Mouse (Mus musculus): ENCODE measurements around the gene Sh2b3. TPM values are rescaled to one million over a fixed set of nuclear protein-coding genes. Genes with fewer than 3 reads are reported as not detected.
A peak's percentile ranks its signal among the peaks of the same experiment; 100 is the strongest.

Gene Sh2b3
- polyA plus RNA-seq, 1 experiment from 2014 or later, result 24.4 TPM

GRCm38 (mm10) chr5:121858427-121858826 is 21.0 kb upstream of the Sh2b3 start:
- TF ChIP-seq CTCF (IDR thresholded peaks at IDR 0.05) (no peak), EP300 (IDR thresholded peaks at IDR 0.05) (no peak)
- H3K9ac ChIP-seq (replicated peaks; ENCODE audit: low read depth), result no peak overlapping the region
- no peaks in the 10 kb centered on the region for H3K27me3 ChIP-seq (replicated peaks; ENCODE audit: insufficient read depth, low read length)
- no peak overlapping the region for H3K4me3 ChIP-seq (ENCODE audit: low read depth, low read length)
- no peaks in the 10 kb centered on the region for H3K9me3 ChIP-seq (ENCODE audit: low read length)
- ATAC-seq, result no peak
- no peak overlapping the region for H3K27ac ChIP-seq (ENCODE audit: low read length)
- no peak overlapping the region for H3K4me2 ChIP-seq (replicated peaks; ENCODE audit: low read depth, low read length)
- WGBS, result 83% methylated on average over 12 of the region's 12 CpGs
- 0 out of 2 replicates have a peak, but pooled peaks cover 2% of the 10 kb centered on the region for H3K36me3 ChIP-seq (ENCODE audit: insufficient read depth, low read length)
- H3K4me1 ChIP-seq (ENCODE audit: insufficient read depth, low read depth, low read length), result peaks cover 2% of the 10 kb centered on the region; the same call in 1 of the 2 replicates
- no peak for DNase-seq (ENCODE audit: low spot score)

- H3K36me3 ChIP-seq (ENCODE audit: insufficient read depth, low read length), result 0 out of 2 replicates have a peak, but pooled peaks cover 13% of the 10 kb centered on the region
- H3K9me3 ChIP-seq (ENCODE audit: low read length), result no peaks in the 10 kb centered on the region
- no peak for ATAC-seq
- DNase-seq (ENCODE audit: low spot score), result no peak
- H3K9ac ChIP-seq (replicated peaks; ENCODE audit: low read depth), result no peak overlapping the region
- no peak overlapping the region for H3K4me3 ChIP-seq (ENCODE audit: low read depth, low read length)
- H3K27ac ChIP-seq (ENCODE audit: low read length), result no peak overlapping the region
- TF ChIP-seq CTCF (IDR thresholded peaks at IDR 0.05), result no peak
- no peak for TF ChIP-seq EP300 (IDR thresholded peaks at IDR 0.05)
- no peaks in the 10 kb centered on the region for H3K27me3 ChIP-seq (replicated peaks; ENCODE audit: insufficient read depth, low read length)
- peaks cover 4% of the 10 kb centered on the region; the same call in 1 of the 2 replicates for H3K4me1 ChIP-seq (ENCODE audit: insufficient read depth, low read depth, low read length)
- WGBS, result 80% methylated on average over 11 of the region's 11 CpGs
- no peak overlapping the region for H3K4me2 ChIP-seq (replicated peaks; ENCODE audit: low read depth, low read length)
These were observed 19.3 kb upstream of the Sh2b3 start for GRCm38 (mm10) chr5:121856740-121857139.

GRCm38 (mm10) chr5:121854768-121855167 is 17.3 kb upstream of the Sh2b3 start:
- Histone ChIP-seq H3K36me3 (ENCODE audit: insufficient read depth, low read length) (0 out of 2 replicates have a peak, but pooled peaks cover 13% of the 10 kb centered on the region), H3K27me3 (replicated peaks; ENCODE audit: insufficient read depth, low read length) (no peaks in the 10 kb centered on the region), H3K27ac (ENCODE audit: low read length) (no peak overlapping the region), H3K4me2 (replicated peaks; ENCODE audit: low read depth, low read length) (no peak overlapping the region), H3K9me3 (ENCODE audit: low read length) (no peaks in the 10 kb centered on the region), H3K4me3 (ENCODE audit: low read depth, low read length) (no peak overlapping the region), H3K4me1 (ENCODE audit: insufficient read depth, low read depth, low read length) (peaks cover 7% of the 10 kb centered on the region), H3K9ac (replicated peaks; ENCODE audit: low read depth) (no peak overlapping the region)
- 76% methylated on average over 10 of the region's 10 CpGs for WGBS
- no peak for ATAC-seq
- TF ChIP-seq EP300 (IDR thresholded peaks at IDR 0.05), result no peak
- TF ChIP-seq CTCF (IDR thresholded peaks at IDR 0.05), result no peak
- DNase-seq (ENCODE audit: low spot score), result no peak

GRCm38 (mm10) chr5:121853368-121854051 is 16.1 kb upstream of the Sh2b3 start:
- H3K27ac ChIP-seq (ENCODE audit: low read length), result peak overlapping the region; percentile 85
- DNase-seq (ENCODE audit: low spot score), result peak; percentile 92

GRCm38 (mm10) chr5:121849478-121850349 is 12.3 kb upstream of the Sh2b3 start:
- ATAC-seq (no peak), DNase-seq (ENCODE audit: low spot score) (no peak)
- Histone ChIP-seq H3K36me3 (ENCODE audit: insufficient read depth, low read length) (0 out of 2 replicates have a peak, but pooled peaks cover 13% of the 10 kb centered on the region), H3K9me3 (ENCODE audit: low read length) (no peaks in the 10 kb centered on the region), H3K4me3 (ENCODE audit: low read depth, low read length) (peak overlapping the region; percentile 96), H3K27ac (ENCODE audit: low read length) (peak overlapping the region; percentile 59; the same call in 1 of the 2 replicates), H3K4me2 (replicated peaks; ENCODE audit: low read depth, low read length) (peak overlapping the region; percentile 76), H3K9ac (replicated peaks; ENCODE audit: low read depth) (peak overlapping the region; percentile 84), H3K4me1 (ENCODE audit: insufficient read depth, low read depth, low read length) (peaks cover 11% of the 10 kb centered on the region), H3K27me3 (replicated peaks; ENCODE audit: insufficient read depth, low read length) (no peaks in the 10 kb centered on the region)
- 37% methylated on average over 20 of the region's 20 CpGs for WGBS
- TF ChIP-seq EP300 (IDR thresholded peaks at IDR 0.05) (no peak), CTCF (IDR thresholded peaks at IDR 0.05) (no peak)

More at GRCm38 (mm10) chr5:121853368-121854051, 16.1 kb upstream of the Sh2b3 start:
- peak; percentile 86 for ATAC-seq
- Histone ChIP-seq H3K36me3 (ENCODE audit: insufficient read depth, low read length) (0 out of 2 replicates have a peak, but pooled peaks cover 13% of the 10 kb centered on the region), H3K9me3 (ENCODE audit: low read length) (no peaks in the 10 kb centered on the region), H3K4me3 (ENCODE audit: low read depth, low read length) (no peak overlapping the region), H3K4me1 (ENCODE audit: insufficient read depth, low read depth, low read length) (peaks cover 8% of the 10 kb centered on the region), H3K9ac (replicated peaks; ENCODE audit: low read depth) (0 out of 2 replicates have a peak overlapping the region, but pooled peaks have one; percentile 6), H3K4me2 (replicated peaks; ENCODE audit: low read depth, low read length) (no peak overlapping the region), H3K27me3 (replicated peaks; ENCODE audit: insufficient read depth, low read length) (no peaks in the 10 kb centered on the region)
- TF ChIP-seq CTCF (IDR thresholded peaks at IDR 0.05), result no peak
- no peak for TF ChIP-seq EP300 (IDR thresholded peaks at IDR 0.05)
- WGBS, result 51% methylated on average over 9 of the region's 9 CpGs

GRCm38 (mm10) chr5:121848743-121849142 is 11.3 kb upstream of the Sh2b3 start, which contains the start of gene Pheta1:
Gene Pheta1, plus strand, starts transcription at chr5:121848984.
- 0 out of 2 replicates have a peak, but pooled peaks cover 13% of the 10 kb centered on the region for H3K36me3 ChIP-seq (ENCODE audit: insufficient read depth, low read length)
- no peak for TF ChIP-seq EP300 (IDR thresholded peaks at IDR 0.05)
- no peak for TF ChIP-seq CTCF (IDR thresholded peaks at IDR 0.05)
- 1% methylated on average over 28 of the region's 42 CpGs for WGBS
- peak within 1 kb of the TSS; percentile 90 for H3K27ac ChIP-seq (ENCODE audit: low read length)
- peak within 1 kb of the TSS; percentile 84 for H3K9ac ChIP-seq (replicated peaks; ENCODE audit: low read depth)
- peak within 1 kb of the TSS; percentile 76 for H3K4me2 ChIP-seq (replicated peaks; ENCODE audit: low read depth, low read length)
- no peaks in the 10 kb centered on the region for H3K9me3 ChIP-seq (ENCODE audit: low read length)
- ATAC-seq (peak; percentile 91), DNase-seq (ENCODE audit: low spot score) (peak; percentile 94)
- H3K27me3 ChIP-seq (replicated peaks; ENCODE audit: insufficient read depth, low read length), result no peaks in the 10 kb centered on the region; the same call in 1 of the 2 replicates
- peaks cover 11% of the 10 kb centered on the region for H3K4me1 ChIP-seq (ENCODE audit: insufficient read depth, low read depth, low read length)
- peak within 1 kb of the TSS; percentile 96 for H3K4me3 ChIP-seq (ENCODE audit: low read depth, low read length)
